8 mouse cellular contexts compared by ENCODE assay signal in genomic region chr13:73469257-73469967, GRCm38 (mm10). TPM values are rescaled to one million over a fixed set of nuclear protein-coding genes. Genes with fewer than 3 reads are reported as not detected.
A peak's percentile ranks its signal among the peaks of the same experiment; 100 is the strongest.
DNase-seq lines count a peak whose midpoint lies in the region; ATAC-seq and TF ChIP-seq lines count a peak whose summit lies in the region.

No protein-coding gene starts in this region.

- no peak overlapping the region for H3K9ac ChIP-seq in hindbrain, embryonic 11.5 days (ENCODE audit: low read depth, low read length)

- peaks cover 39% of the 10 kb centered on the region for H3K4me1 ChIP-seq in hindbrain, embryonic 10.5 days (replicated peaks)
- H3K4me1 ChIP-seq in hindbrain, embryonic 11.5 days (replicated peaks; ENCODE audit: control insufficient read depth, insufficient read depth, low read length), result peaks cover 9% of the 10 kb centered on the region
- peaks cover 8% of the 10 kb centered on the region for H3K4me1 ChIP-seq in bone marrow, adult 2 months (ENCODE audit: control insufficient read depth, insufficient read depth, low read length)

- TF ChIP-seq CTCF in bone marrow, adult 2 months (IDR thresholded peaks at IDR 0.05; ENCODE audit: control insufficient read depth, insufficient read depth, low read length), result no peak

- TF ChIP-seq POLR2A in bone marrow, adult 2 months (IDR thresholded peaks at IDR 0.05; ENCODE audit: borderline replicate concordance, control insufficient read depth, low read depth, low read length), result no peak

- ATAC-seq in hindbrain, embryonic 11.5 days (ENCODE audit: low FRiP score), result no peak
- ATAC-seq in inflammation-experienced regulatory T-cells, adult 6 months, result peak; percentile 66
- peak; percentile 35 for ATAC-seq in neutrophil, adult 5-6 weeks (ENCODE audit: extremely low read depth, insufficient number of reproducible peaks, low FRiP score, poor library complexity, severe bottlenecking)

- 81% methylated on average over 9 of the region's 9 CpGs for WGBS in hindbrain, embryonic 10.5 days
- WGBS in hindbrain, embryonic 11.5 days, result 81% methylated on average over 9 of the region's 9 CpGs
- WGBS in bone marrow, adult 2 months, result 31% methylated on average over 9 of the region's 9 CpGs

- peak overlapping the region; percentile 42; the same call in 1 of the 2 replicates for H3K27ac ChIP-seq in hindbrain, embryonic 10.5 days
- H3K27ac ChIP-seq in hindbrain, embryonic 11.5 days (ENCODE audit: low read depth, low read length), result no peak overlapping the region
- H3K27ac ChIP-seq in bone marrow, adult 2 months (ENCODE audit: control insufficient read depth, insufficient read depth, low read depth, low read length, poor library complexity), result peak overlapping the region; percentile 32

- H3K4me3 ChIP-seq in hindbrain, embryonic 10.5 days, result no peak overlapping the region
- H3K4me3 ChIP-seq in hindbrain, embryonic 11.5 days (ENCODE audit: low read depth, low read length), result no peak overlapping the region
- peak overlapping the region; percentile 47 for H3K4me3 ChIP-seq in bone marrow, adult 2 months (replicated peaks; ENCODE audit: control insufficient read depth, low read depth, low read length)

- H3K36me3 ChIP-seq in hindbrain, embryonic 10.5 days, result peaks cover 31% of the 10 kb centered on the region
- H3K36me3 ChIP-seq in hindbrain, embryonic 11.5 days (ENCODE audit: control insufficient read depth, insufficient read depth, low read length), result no peaks in the 10 kb centered on the region

- DNase-seq in hindbrain, embryonic 10.5 days (ENCODE audit: low spot score), result no peak
- DNase-seq in hindbrain, embryonic 11.5 days (ENCODE audit: low spot score), result no peak
- DNase-seq in layer of hippocampus, adult 8-10 months (ENCODE audit: low spot score in 2 of 2), result no peak
- DNase-seq in right cerebral cortex, postnatal 36 days (ENCODE audit: low spot score in 2 of 2), result no peak
- DNase-seq in layer of hippocampus, adult 9-11 months, result no peak

- no peak overlapping the region for H3K4me2 ChIP-seq in hindbrain, embryonic 11.5 days (replicated peaks; ENCODE audit: low read depth, low read length)

- no peaks in the 10 kb centered on the region for H3K27me3 ChIP-seq in hindbrain, embryonic 10.5 days (ENCODE audit: insufficient read depth, poor library complexity, severe bottlenecking)
- H3K27me3 ChIP-seq in hindbrain, embryonic 11.5 days (ENCODE audit: control insufficient read depth, insufficient read depth, low read length), result no peaks in the 10 kb centered on the region

- H3K9me3 ChIP-seq in hindbrain, embryonic 10.5 days, result no peaks in the 10 kb centered on the region
- H3K9me3 ChIP-seq in hindbrain, embryonic 11.5 days (ENCODE audit: control insufficient read depth, low read length), result no peaks in the 10 kb centered on the region

RNA-seq across cellular contexts. Expression of gene Lpcat1, which starts 2.4 kb away (rescaled TPM):
- polyA plus RNA-seq in hindbrain, embryonic 10.5 days (2016; fragmentation: Nextera tagmentation; extraction: Ambion mirVana), result 58.1 and 66.3 TPM in 2 replicates
- 51.2 and 51.5 TPM in 2 replicates for polyA plus RNA-seq in hindbrain, embryonic 11.5 days (2014; fragmentation: Nextera tagmentation; extraction: Ambion mirVana)
- polyA plus RNA-seq in bone marrow, adult 2 months (2011; ENCODE audit: insufficient read depth, insufficient read length, low replicate concordance, missing spikeins), result 92.1 and 108 TPM in 2 replicates
- polyA plus RNA-seq in inflammation-experienced regulatory T-cells, adult 6 months (2017; shearing (Covaris generic)), result 10 to 100 TPM; 26.5 to 39.7 (median 36.1) TPM
- 55.7 and 62.5 TPM in 2 replicates for total RNA-seq in neutrophil, adult 5-6 weeks (2017)
- total RNA-seq in layer of hippocampus, adult 8-10 months (2022), result 10 to 100 TPM; 33.1 to 47.9 (median 44.0) TPM
